Mouse (Mus musculus): ENCODE measurements at regions not wholly inside any gene's neighbourhood (a gene's known extent, or its start where the extent isn't known, plus 50 kb on each side); places are given as distances from the start of the nearest gene placed in this dataset.
A peak's percentile ranks its signal among the peaks of the same experiment; 100 is the strongest.

GRCm38 (mm10) chr8:73767233-73767632 lies 413.9 kb upstream of the Large1 start:
- peak; percentile 33 for DNase-seq (ENCODE audit: low read depth)

DNA sequence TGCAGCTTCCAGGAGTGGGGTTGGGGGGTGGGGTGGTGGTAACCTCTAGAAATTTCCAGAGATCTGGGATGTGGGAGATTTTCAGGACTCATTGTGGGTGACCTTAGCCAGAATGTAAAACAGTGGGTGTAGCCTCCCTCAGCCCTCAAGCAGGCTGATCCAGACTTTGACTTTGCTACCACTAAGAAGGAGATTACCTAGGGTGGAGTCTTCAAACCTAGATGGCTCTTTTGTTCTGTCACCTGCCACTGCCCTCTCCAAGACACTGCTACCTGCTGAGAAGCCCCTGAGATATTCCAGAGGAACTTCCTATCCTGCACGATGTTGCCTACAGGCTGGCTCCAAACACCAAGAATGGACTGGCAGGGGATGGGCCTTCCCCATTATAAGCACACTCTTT lies 405.4 kb upstream of the Large1 start:
- DNase-seq (ENCODE audit: low read depth) = no peak

GRCm38 (mm10) chr8:73750571-73750970 lies 397.2 kb upstream of the Large1 start:
- no peak for DNase-seq (ENCODE audit: low read depth)

DNA sequence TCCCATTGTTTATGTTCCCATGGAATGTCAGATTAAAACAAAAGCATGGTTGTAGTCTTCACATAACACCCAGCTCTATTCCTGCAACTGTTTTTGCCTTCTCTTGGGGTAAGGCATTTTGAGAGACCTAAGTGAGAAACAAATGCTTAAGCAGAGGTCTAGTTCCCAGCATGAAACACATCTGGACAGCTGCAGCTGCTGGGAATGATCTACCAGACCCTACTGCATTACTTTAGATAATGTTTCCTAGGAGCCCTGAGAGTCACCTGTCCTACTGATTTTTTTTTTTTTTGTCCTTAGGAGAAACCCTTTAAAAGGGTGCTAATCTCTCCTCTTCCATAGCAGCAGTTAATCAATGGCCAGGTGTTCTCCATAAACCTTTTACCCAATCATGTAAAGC lies 353.5 kb upstream of the Large1 start:
- DNase-seq (ENCODE audit: low read depth) = no peak

Data from gonadal fat pad, adult 2 months (tissue).